Mouse (Mus musculus): Measurements from ENCODE around the gene Snrnp35.

- TF ChIP-seq CTCF (IDR thresholded peaks at IDR 0.05), result no peak
- TF ChIP-seq EP300 (IDR thresholded peaks at IDR 0.05), result no peak
These were observed 37.2 kb upstream of the Snrnp35 start for GRCm38 (mm10) chr5:124445621-124446293.
